Mouse (Mus musculus): Measurements from ENCODE around the gene Ncam1. TPM values are rescaled to one million over a fixed set of nuclear protein-coding genes. Genes with fewer than 3 reads are reported as not detected.

Gene Ncam1
- polyA plus RNA-seq, 1 experiment from 2014 or later: 51.2 TPM

DNA sequence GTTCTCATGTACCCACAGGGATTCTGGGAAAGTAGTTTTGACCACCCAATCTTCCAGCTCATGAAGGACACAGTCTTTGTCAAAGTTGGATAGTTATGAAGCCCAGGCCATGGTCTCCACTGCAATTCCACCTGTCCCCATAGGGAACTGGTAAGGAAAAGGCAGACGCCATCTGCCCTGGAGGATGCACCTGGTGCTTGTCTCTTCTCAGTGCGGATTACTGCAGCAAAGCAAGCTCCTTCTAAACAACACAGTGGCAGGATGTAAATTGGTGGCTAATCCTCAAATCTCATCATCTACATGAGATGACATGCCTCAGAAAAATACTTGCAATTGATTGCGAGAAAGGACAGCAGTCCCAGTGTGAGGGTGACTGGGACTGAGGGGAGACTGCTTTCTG is 158.0 kb downstream of the Ncam1 start:
- Histone ChIP-seq H3K4me3 (ENCODE audit: low read depth, low read length) (no peak overlapping the region), H3K4me1 (ENCODE audit: control insufficient read depth, insufficient read depth, low read length) (no peaks in the 10 kb centered on the region), H3K9me3 (replicated peaks; ENCODE audit: control insufficient read depth, low read length) (no peaks in the 10 kb centered on the region), H3K36me3 (replicated peaks; ENCODE audit: control insufficient read depth, insufficient read depth, low read depth, low read length) (no peaks in the 10 kb centered on the region), H3K4me2 (ENCODE audit: low read depth, low read length) (no peak overlapping the region), H3K27me3 (ENCODE audit: control insufficient read depth, insufficient read depth, low read length) (no peaks in the 10 kb centered on the region), H3K9ac (replicated peaks; ENCODE audit: low read length) (no peak overlapping the region), H3K27ac (replicated peaks; ENCODE audit: low read depth, low read length) (no peak overlapping the region)
- no peak for DNase-seq (ENCODE audit: low spot score)
- ATAC-seq (replicated peaks; ENCODE audit: insufficient number of reproducible peaks, low FRiP score, low TSS enrichment, low read depth): no peak
- 88% methylated on average over 3 of the region's 3 CpGs for WGBS

DNA sequence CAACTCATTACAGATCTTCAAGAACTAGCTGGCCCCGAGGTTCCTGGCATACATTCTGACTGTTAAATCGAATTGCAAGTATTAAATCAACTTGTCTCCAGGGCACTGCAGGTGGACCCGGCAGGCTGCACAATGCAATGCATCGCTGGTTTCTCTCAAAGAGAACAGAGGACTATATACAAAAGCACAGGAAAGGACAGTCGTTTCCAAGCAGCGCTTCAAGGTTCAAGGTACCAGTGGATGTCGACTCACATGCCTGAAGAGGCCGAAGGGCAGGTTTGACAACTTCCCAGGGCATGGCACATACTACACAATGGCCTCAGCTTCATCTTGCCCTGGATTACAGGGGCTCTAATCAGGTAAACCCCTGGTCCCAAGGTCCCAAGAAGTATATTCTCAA is 158.6 kb downstream of the Ncam1 start:
- no peaks in the 10 kb centered on the region for H3K36me3 ChIP-seq (replicated peaks; ENCODE audit: control insufficient read depth, insufficient read depth, low read depth, low read length)
- H3K27ac ChIP-seq (replicated peaks; ENCODE audit: low read depth, low read length): no peak overlapping the region
- H3K9ac ChIP-seq (replicated peaks; ENCODE audit: low read length): no peak overlapping the region
- H3K4me3 ChIP-seq (ENCODE audit: low read depth, low read length): no peak overlapping the region
- H3K9me3 ChIP-seq (replicated peaks; ENCODE audit: control insufficient read depth, low read length): no peaks in the 10 kb centered on the region
- WGBS: 70% methylated on average over 8 of the region's 8 CpGs
- H3K4me1 ChIP-seq (ENCODE audit: control insufficient read depth, insufficient read depth, low read length): no peaks in the 10 kb centered on the region
- no peak for DNase-seq (ENCODE audit: low spot score)
- ATAC-seq (replicated peaks; ENCODE audit: insufficient number of reproducible peaks, low FRiP score, low TSS enrichment, low read depth): no peak
- no peaks in the 10 kb centered on the region for H3K27me3 ChIP-seq (ENCODE audit: control insufficient read depth, insufficient read depth, low read length)
- no peak overlapping the region for H3K4me2 ChIP-seq (ENCODE audit: low read depth, low read length)

DNA sequence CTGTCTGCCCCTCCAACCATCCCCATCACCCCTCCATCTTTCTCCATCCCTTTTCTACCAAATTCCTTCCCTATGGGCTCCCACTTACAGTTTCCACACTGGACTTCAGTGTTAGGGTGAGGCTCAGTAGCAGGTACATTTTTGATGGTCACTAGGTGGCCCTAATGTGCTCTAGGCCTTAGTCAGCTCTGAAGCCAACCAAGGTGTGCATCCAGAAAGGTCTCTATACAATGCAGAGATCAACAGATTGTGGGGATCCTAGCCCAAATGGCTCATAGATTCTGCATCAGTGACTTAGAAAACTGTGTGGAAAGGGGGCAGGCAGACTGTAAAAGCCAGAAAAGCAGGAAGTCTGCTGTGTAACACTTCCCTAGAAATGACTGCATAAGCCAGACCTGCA is 160.8 kb downstream of the Ncam1 start:
- H3K36me3 ChIP-seq (replicated peaks; ENCODE audit: control insufficient read depth, insufficient read depth, low read depth, low read length): no peaks in the 10 kb centered on the region
- no peak overlapping the region for H3K4me3 ChIP-seq (ENCODE audit: low read depth, low read length)
- no peak overlapping the region for H3K27ac ChIP-seq (replicated peaks; ENCODE audit: low read depth, low read length)
- DNase-seq (ENCODE audit: low spot score) (no peak), ATAC-seq (replicated peaks; ENCODE audit: insufficient number of reproducible peaks, low FRiP score, low TSS enrichment, low read depth) (no peak)
- H3K4me1 ChIP-seq (ENCODE audit: control insufficient read depth, insufficient read depth, low read length): no peaks in the 10 kb centered on the region
- H3K9ac ChIP-seq (replicated peaks; ENCODE audit: low read length): no peak overlapping the region
- no peaks in the 10 kb centered on the region for H3K27me3 ChIP-seq (ENCODE audit: control insufficient read depth, insufficient read depth, low read length)
- no peaks in the 10 kb centered on the region for H3K9me3 ChIP-seq (replicated peaks; ENCODE audit: control insufficient read depth, low read length)
- H3K4me2 ChIP-seq (ENCODE audit: low read depth, low read length): no peak overlapping the region

DNA sequence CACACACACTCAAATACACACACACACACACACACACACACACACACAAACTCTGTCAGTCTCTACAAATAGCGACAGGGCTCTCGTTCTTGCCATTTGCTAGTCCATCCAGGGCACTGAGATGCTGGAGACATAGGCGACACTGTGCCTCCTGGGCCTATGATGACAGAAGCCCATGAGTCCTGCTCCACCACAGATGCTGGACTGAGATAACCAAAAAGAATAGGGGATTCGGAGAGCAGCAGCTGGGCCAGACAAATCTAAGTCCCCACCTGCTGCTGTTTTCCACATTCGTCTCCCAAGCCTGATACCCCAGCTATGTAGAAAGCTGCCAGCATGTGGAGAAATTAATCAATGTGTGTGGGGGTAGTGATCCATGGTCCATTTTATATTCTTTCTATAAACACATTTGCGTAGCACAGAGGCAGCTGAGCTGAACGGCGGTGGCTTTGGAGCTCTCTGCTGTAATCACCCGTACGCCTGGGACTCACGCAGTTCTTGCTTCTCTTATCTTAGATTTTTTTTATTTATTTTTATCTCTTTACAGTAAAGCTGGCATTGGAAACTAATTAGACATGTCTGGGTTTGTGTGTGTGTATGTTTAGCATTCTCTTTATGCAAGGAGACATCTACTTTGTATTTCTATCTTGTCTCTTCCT is 162.9 kb downstream of the Ncam1 start:
- Histone ChIP-seq H3K36me3 (replicated peaks; ENCODE audit: control insufficient read depth, insufficient read depth, low read depth, low read length) (no peaks in the 10 kb centered on the region), H3K4me3 (ENCODE audit: low read depth, low read length) (no peak overlapping the region), H3K4me2 (ENCODE audit: low read depth, low read length) (no peak overlapping the region), H3K27ac (replicated peaks; ENCODE audit: low read depth, low read length) (no peak overlapping the region), H3K9ac (replicated peaks; ENCODE audit: low read length) (no peak overlapping the region), H3K9me3 (replicated peaks; ENCODE audit: control insufficient read depth, low read length) (no peaks in the 10 kb centered on the region), H3K4me1 (ENCODE audit: control insufficient read depth, insufficient read depth, low read length) (no peaks in the 10 kb centered on the region), H3K27me3 (ENCODE audit: control insufficient read depth, insufficient read depth, low read length) (no peaks in the 10 kb centered on the region)
- 92% methylated on average over 11 of the region's 11 CpGs for WGBS
- ATAC-seq (replicated peaks; ENCODE audit: insufficient number of reproducible peaks, low FRiP score, low TSS enrichment, low read depth): no peak
- no peak for DNase-seq (ENCODE audit: low spot score)

DNA sequence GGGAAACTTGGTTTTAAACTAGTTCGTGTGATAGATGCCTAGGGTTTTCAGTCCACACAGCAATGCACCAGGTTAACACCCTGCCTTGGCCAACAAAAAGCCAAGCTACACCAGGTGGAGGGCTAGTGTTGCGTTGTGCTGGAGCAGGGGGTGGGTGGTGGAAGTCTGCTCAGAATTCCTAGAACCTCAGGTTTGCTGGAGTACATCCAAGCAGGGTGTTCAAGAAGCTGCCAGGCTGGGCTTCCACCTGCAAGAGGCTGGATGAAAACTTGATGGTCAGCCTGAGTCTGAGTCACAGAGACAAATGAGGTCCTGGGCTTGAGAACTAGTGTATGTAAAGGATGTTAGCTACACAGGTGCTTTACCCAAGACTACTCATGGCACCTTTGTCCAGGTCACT is 166.1 kb downstream of the Ncam1 start:
- 89% methylated on average over 2 of the region's 2 CpGs for WGBS
- H3K27me3 ChIP-seq (ENCODE audit: control insufficient read depth, insufficient read depth, low read length): no peaks in the 10 kb centered on the region

DNA sequence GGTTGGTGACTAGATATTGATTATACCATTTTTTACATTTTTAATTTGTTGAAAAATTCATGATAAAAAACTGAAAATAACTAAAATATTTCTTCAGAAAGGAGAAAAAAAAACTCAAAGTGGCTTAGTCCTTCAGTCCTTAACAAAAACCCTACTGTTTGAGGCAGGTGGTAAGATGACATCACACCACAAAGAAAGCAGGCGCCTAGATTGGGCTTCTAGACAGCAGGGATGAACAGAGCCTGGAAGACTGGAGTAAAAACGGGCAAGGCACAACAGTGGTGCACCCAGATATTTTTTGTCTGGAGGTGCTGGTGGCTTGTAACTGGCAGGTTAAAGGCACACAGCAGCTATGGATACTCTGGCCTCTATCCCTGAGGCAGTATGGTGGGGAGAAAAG is 168.4 kb downstream of the Ncam1 start:
- ATAC-seq (replicated peaks; ENCODE audit: insufficient number of reproducible peaks, low FRiP score, low TSS enrichment, low read depth): no peak
- 80% methylated on average over 2 of the region's 2 CpGs for WGBS
- H3K9me3 ChIP-seq (replicated peaks; ENCODE audit: control insufficient read depth, low read length): no peaks in the 10 kb centered on the region

More for the DNA sequence above, 166.1 kb downstream of the Ncam1 start:
- Histone ChIP-seq H3K27ac (replicated peaks; ENCODE audit: low read depth, low read length) (no peak overlapping the region), H3K4me2 (ENCODE audit: low read depth, low read length) (no peak overlapping the region), H3K9me3 (replicated peaks; ENCODE audit: control insufficient read depth, low read length) (no peaks in the 10 kb centered on the region), H3K4me1 (ENCODE audit: control insufficient read depth, insufficient read depth, low read length) (no peaks in the 10 kb centered on the region), H3K9ac (replicated peaks; ENCODE audit: low read length) (no peak overlapping the region), H3K36me3 (replicated peaks; ENCODE audit: control insufficient read depth, insufficient read depth, low read depth, low read length) (no peaks in the 10 kb centered on the region), H3K4me3 (ENCODE audit: low read depth, low read length) (no peak overlapping the region)
- no peak for DNase-seq (ENCODE audit: low spot score)
- no peak for ATAC-seq (replicated peaks; ENCODE audit: insufficient number of reproducible peaks, low FRiP score, low TSS enrichment, low read depth)

DNA sequence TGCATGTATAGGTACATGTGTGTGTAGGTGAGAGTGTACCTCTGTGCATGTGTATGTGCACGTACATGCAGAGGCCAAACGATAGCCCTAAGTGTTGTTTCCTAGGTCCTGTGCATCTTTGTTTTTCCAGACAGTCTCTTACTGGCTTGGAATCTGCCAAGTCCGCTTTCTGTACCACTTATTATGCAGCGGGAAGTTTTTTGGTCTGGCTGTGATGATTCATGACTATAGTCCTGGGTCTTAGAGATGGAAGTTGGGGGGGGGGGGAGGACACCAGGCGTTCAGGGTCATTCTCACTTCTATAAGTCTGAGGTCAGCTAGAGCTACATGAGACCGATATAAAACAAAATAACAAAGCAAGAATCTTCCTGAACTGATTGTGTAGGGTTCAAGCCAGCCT is 173.8 kb downstream of the Ncam1 start:
- no peak overlapping the region for H3K9ac ChIP-seq (replicated peaks; ENCODE audit: low read length)
- no peak overlapping the region for H3K4me3 ChIP-seq (ENCODE audit: low read depth, low read length)
- H3K9me3 ChIP-seq (replicated peaks; ENCODE audit: control insufficient read depth, low read length): no peaks in the 10 kb centered on the region
- no peak overlapping the region for H3K4me2 ChIP-seq (ENCODE audit: low read depth, low read length)
- ATAC-seq (replicated peaks; ENCODE audit: insufficient number of reproducible peaks, low FRiP score, low TSS enrichment, low read depth): no peak
- no peaks in the 10 kb centered on the region for H3K4me1 ChIP-seq (ENCODE audit: control insufficient read depth, insufficient read depth, low read length)
- DNase-seq (ENCODE audit: low spot score): no peak
- H3K27ac ChIP-seq (replicated peaks; ENCODE audit: low read depth, low read length): no peak overlapping the region
- H3K36me3 ChIP-seq (replicated peaks; ENCODE audit: control insufficient read depth, insufficient read depth, low read depth, low read length): no peaks in the 10 kb centered on the region
- H3K27me3 ChIP-seq (ENCODE audit: control insufficient read depth, insufficient read depth, low read length): no peaks in the 10 kb centered on the region
- 89% methylated on average over 6 of the region's 6 CpGs for WGBS

More for the DNA sequence above, 168.4 kb downstream of the Ncam1 start:
- Histone ChIP-seq H3K27ac (replicated peaks; ENCODE audit: low read depth, low read length) (no peak overlapping the region), H3K9ac (replicated peaks; ENCODE audit: low read length) (no peak overlapping the region), H3K36me3 (replicated peaks; ENCODE audit: control insufficient read depth, insufficient read depth, low read depth, low read length) (no peaks in the 10 kb centered on the region), H3K4me3 (ENCODE audit: low read depth, low read length) (no peak overlapping the region), H3K4me1 (ENCODE audit: control insufficient read depth, insufficient read depth, low read length) (no peaks in the 10 kb centered on the region), H3K4me2 (ENCODE audit: low read depth, low read length) (no peak overlapping the region), H3K27me3 (ENCODE audit: control insufficient read depth, insufficient read depth, low read length) (no peaks in the 10 kb centered on the region)
- DNase-seq (ENCODE audit: low spot score): no peak

DNA sequence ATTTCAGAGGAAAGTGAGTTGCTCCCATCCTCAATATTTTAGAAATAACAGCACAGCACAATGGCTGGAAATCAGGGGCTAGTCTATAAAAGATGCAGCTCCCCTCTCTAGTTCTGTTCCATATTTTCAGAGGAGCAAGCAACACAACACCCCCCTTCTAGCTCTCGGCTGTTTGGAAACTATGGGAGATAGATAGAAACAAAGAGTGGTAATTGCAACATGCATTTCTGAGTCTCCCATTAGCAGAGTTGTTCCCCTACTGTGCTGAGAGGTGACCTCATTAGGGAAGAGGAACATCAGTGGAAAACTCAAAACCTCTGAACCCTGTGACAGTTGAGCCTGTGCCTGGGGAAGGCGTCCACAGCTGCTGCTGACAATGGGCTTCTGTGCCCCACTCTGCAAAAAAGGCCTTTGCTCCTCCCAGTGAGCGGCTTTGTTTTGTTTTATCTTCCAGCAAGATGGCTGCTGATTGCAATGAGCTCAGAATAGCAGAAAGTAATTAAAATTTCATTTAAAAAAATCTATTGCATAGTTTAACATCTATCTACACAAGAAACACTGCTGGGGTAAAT is 174.7 kb downstream of the Ncam1 start:
- Histone ChIP-seq H3K4me1 (ENCODE audit: control insufficient read depth, insufficient read depth, low read length) (no peaks in the 10 kb centered on the region), H3K4me3 (ENCODE audit: low read depth, low read length) (no peak overlapping the region), H3K9me3 (replicated peaks; ENCODE audit: control insufficient read depth, low read length) (no peaks in the 10 kb centered on the region), H3K27ac (replicated peaks; ENCODE audit: low read depth, low read length) (no peak overlapping the region), H3K36me3 (replicated peaks; ENCODE audit: control insufficient read depth, insufficient read depth, low read depth, low read length) (no peaks in the 10 kb centered on the region), H3K27me3 (ENCODE audit: control insufficient read depth, insufficient read depth, low read length) (no peaks in the 10 kb centered on the region), H3K4me2 (ENCODE audit: low read depth, low read length) (no peak overlapping the region), H3K9ac (replicated peaks; ENCODE audit: low read length) (no peak overlapping the region)
- DNase-seq (ENCODE audit: low spot score) (no peak), ATAC-seq (replicated peaks; ENCODE audit: insufficient number of reproducible peaks, low FRiP score, low TSS enrichment, low read depth) (no peak)
- 34% methylated on average over 3 of the region's 3 CpGs for WGBS
